Mouse (Mus musculus) myocyte (in vitro differentiated cells): ENCODE measurements around the gene Smad6. TPM values are rescaled to one million over a fixed set of nuclear protein-coding genes. Genes with fewer than 3 reads are reported as not detected.

Source experiments
- H3K27me3 ChIP-seq: one replicate; pipeline ENCODE4 v1.6.1; 2011; ENCODE audit not compliant: control insufficient read depth, insufficient read depth, insufficient read length
- H3K36me3 ChIP-seq: one replicate; pipeline ENCODE4 v1.6.1; 2011; ENCODE audit not compliant: control insufficient read depth, insufficient read depth
- H3K4me2 ChIP-seq: one replicate; pipeline ENCODE4 v1.6.1; 2011; ENCODE audit warnings: low read depth, control low read depth
- H3K4me3 ChIP-seq: one replicate; pipeline ENCODE4 v1.5.1; 2011; ENCODE audit warnings: mild to moderate bottlenecking, control low read depth, moderate library complexity
- H3K79me2 ChIP-seq: one replicate; pipeline ENCODE4 v1.6.1; 2011; ENCODE audit not compliant: control insufficient read depth, insufficient read depth
- H3ac ChIP-seq: one replicate; pipeline ENCODE4 v1.6.1; 2011; ENCODE audit not compliant: control insufficient read depth, insufficient read length
- CEBPB ChIP-seq: IDR thresholded peaks from 2 replicates; pipeline ENCODE4 v1.6.1; 2011; ENCODE audit warnings: mild to moderate bottlenecking, moderate library complexity; ENCODE audit not compliant: poor library complexity, insufficient read depth, severe bottlenecking
- E2F4 ChIP-seq: IDR thresholded peaks from one replicate; pipeline ENCODE4 v1.6.1; 2011; ENCODE audit warnings: mild to moderate bottlenecking, control low read depth, moderate library complexity; ENCODE audit not compliant: insufficient read depth
- MAX ChIP-seq: IDR thresholded peaks from one replicate; pipeline ENCODE4 v1.6.1; 2011; ENCODE audit warnings: low read depth, mild to moderate bottlenecking, control low read depth
- MYOD1 ChIP-seq, 3 experiments: IDR thresholded peaks; one replicate each; pipeline ENCODE4 v1.6.1; 2011; ENCODE audit warnings: control low read depth in 2 of 3, low read depth in 2 of 3, mild to moderate bottlenecking in 2 of 3, moderate library complexity in 1 of 3; ENCODE audit not compliant: insufficient read length in 2 of 3, control insufficient read depth in 1 of 3
- MYOG ChIP-seq, 3 experiments: IDR thresholded peaks; one replicate each; pipeline ENCODE4 v1.6.1; 2011; ENCODE audit warnings: control low read depth in 2 of 3, low read depth in 2 of 3, mild to moderate bottlenecking in 2 of 3; ENCODE audit not compliant: insufficient read length in 2 of 3, control insufficient read depth in 1 of 3, insufficient read depth in 1 of 3
- POLR2A ChIP-seq: IDR thresholded peaks from one replicate; pipeline ENCODE4 v1.6.1; 2011; ENCODE audit warnings: low read depth, mild to moderate bottlenecking, control low read depth, moderate library complexity; ENCODE audit not compliant: insufficient read length
- POLR2AphosphoS2 ChIP-seq: IDR thresholded peaks from one replicate; pipeline ENCODE4 v1.6.1; 2011; ENCODE audit warnings: low read depth, control low read depth; ENCODE audit not compliant: insufficient read length
- REST ChIP-seq: IDR thresholded peaks from one replicate; pipeline ENCODE4 v1.6.1; 2011; ENCODE audit warnings: mild to moderate bottlenecking, control low read depth, moderate library complexity; ENCODE audit not compliant: insufficient read depth, insufficient read length
- SRF ChIP-seq: IDR thresholded peaks from one replicate; pipeline ENCODE4 v1.6.1; 2011; ENCODE audit warnings: low read depth; ENCODE audit not compliant: control insufficient read depth, insufficient read length
- TCF12 ChIP-seq: IDR thresholded peaks from one replicate; pipeline ENCODE4 v1.6.1; 2011; ENCODE audit warnings: mild to moderate bottlenecking, control low read depth; ENCODE audit not compliant: poor library complexity, insufficient read depth, severe bottlenecking
- USF1 ChIP-seq: IDR thresholded peaks from one replicate; pipeline ENCODE4 v1.6.1; 2011; ENCODE audit warnings: low read depth, mild to moderate bottlenecking, control low read depth, moderate library complexity
- polyA plus RNA-seq: library from polyadenylated mRNA; unstranded; fragments of >200 nt; fragmentation: generic; extraction: Trizol; gene quantifications from one replicate; pipeline ENCODE4 v1.2.1, GENCODE M21; 2012; ENCODE audit warnings: missing spikeins

The Smad6 gene
- polyA plus RNA-seq, 1 experiment: 1.5 TPM

DNA sequence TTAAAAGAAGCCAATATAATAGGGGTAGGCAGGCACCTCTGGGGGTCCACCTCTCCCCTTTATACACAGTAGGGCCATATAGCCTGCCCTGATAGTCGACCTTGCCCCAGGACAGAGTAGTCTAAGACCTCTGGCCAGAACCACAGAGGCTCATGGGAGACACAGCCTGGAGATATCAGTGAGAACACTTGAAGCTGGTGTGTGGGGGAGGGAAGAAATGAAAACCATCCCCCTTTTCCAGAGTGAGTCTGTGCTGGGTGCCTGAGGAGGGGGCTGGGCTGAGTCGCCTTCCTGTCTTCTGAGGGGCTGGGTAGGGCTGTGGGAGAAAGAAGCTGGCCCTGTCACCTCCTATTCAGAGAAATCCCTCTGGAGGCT lies 79.3 kb downstream of the Smad6 start:
- Histone ChIP-seq H3K36me3 (no peaks in the 10 kb centered on the region), H3K27me3 (no peaks in the 10 kb centered on the region), H3K4me3 (no peak overlapping the region), H3K79me2 (no peaks in the 10 kb centered on the region), H3ac (no peak overlapping the region), H3K4me2 (no peak overlapping the region)
- TF ChIP-seq POLR2A (no peak), TCF12 (no peak), SRF (no peak), MYOG (IDR thresholded peaks at IDR 0.05; ENCODE audit: control insufficient read depth in 1 of 3, insufficient read depth in 1 of 3, insufficient read length in 2 of 3, low read depth in 2 of 3) (no peak), CEBPB (no peak), MAX (no peak), REST (no peak), POLR2AphosphoS2 (no peak)

- Histone ChIP-seq H3K27me3 (no peaks in the 10 kb centered on the region), H3K4me3 (no peak overlapping the region), H3K4me2 (peak overlapping the region; percentile 30), H3ac (peak overlapping the region; percentile 45), H3K36me3 (no peaks in the 10 kb centered on the region), H3K79me2 (no peaks in the 10 kb centered on the region)
- TF ChIP-seq MYOG (IDR thresholded peaks at IDR 0.05; ENCODE audit: control insufficient read depth in 1 of 3, insufficient read depth in 1 of 3, insufficient read length in 2 of 3, low read depth in 2 of 3) (peak in 2 of 3 experiments; percentile 60), MYOD1 (IDR thresholded peaks at IDR 0.05; ENCODE audit: control insufficient read depth in 1 of 3, insufficient read length in 2 of 3, low read depth in 2 of 3) (peak in 2 of 3 experiments; percentile 26 to 64), E2F4 (no peak), CEBPB (no peak), USF1 (no peak), POLR2A (peak; percentile 35), MAX (no peak)
These were observed 79.9 kb downstream of the Smad6 start for GRCm38 (mm10) chr9:63941747-63942607.

DNA sequence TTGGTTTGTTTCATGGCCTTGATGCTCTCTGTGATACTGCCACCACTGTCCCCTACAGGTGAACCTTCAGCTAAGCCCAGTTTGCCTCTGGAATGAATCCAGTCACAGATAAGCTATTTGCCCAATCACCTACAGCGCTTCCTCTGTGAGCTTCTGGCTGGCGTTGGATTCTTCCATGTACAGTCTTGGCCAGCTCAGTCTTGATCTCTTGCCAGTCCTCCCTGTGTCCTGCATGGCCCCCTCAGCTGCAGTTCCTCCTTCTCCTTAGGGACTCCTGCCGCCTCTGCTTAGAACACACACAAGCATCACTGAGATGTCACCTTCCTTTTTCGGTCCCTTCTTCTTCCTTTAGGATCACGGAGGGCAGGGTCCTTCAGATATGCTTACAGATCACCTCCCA lies 85.6 kb downstream of the Smad6 start:
- no peak for TF ChIP-seq POLR2A
- no peaks in the 10 kb centered on the region for H3K79me2 ChIP-seq
- H3K4me2 ChIP-seq: no peak overlapping the region
- no peak overlapping the region for H3K4me3 ChIP-seq
- H3ac ChIP-seq: no peak overlapping the region
- H3K27me3 ChIP-seq: no peaks in the 10 kb centered on the region
- no peaks in the 10 kb centered on the region for H3K36me3 ChIP-seq

GRCm38 (mm10) chr9:63933068-63933467 lies 88.8 kb downstream of the Smad6 start:
- H3K4me3 ChIP-seq: no peak overlapping the region
- no peaks in the 10 kb centered on the region for H3K36me3 ChIP-seq
- no peaks in the 10 kb centered on the region for H3K27me3 ChIP-seq
- no peaks in the 10 kb centered on the region for H3K79me2 ChIP-seq
- no peak overlapping the region for H3ac ChIP-seq
- TF ChIP-seq MAX (no peak), MYOD1 (IDR thresholded peaks at IDR 0.05; ENCODE audit: control insufficient read depth in 1 of 3, insufficient read length in 2 of 3, low read depth in 2 of 3) (no peak), CEBPB (no peak), SRF (no peak), POLR2AphosphoS2 (no peak), USF1 (no peak)
- H3K4me2 ChIP-seq: no peak overlapping the region

- H3K4me3 ChIP-seq: peak overlapping the region; percentile 20
- no peaks in the 10 kb centered on the region for H3K36me3 ChIP-seq
- TF ChIP-seq MYOG (IDR thresholded peaks at IDR 0.05; ENCODE audit: control insufficient read depth in 1 of 3, insufficient read depth in 1 of 3, insufficient read length in 2 of 3, low read depth in 2 of 3): no peak
- TF ChIP-seq POLR2A: peak; percentile 53
- no peak for TF ChIP-seq REST
- TF ChIP-seq SRF: no peak
- no peak for TF ChIP-seq POLR2AphosphoS2
- no peak for TF ChIP-seq E2F4
- H3ac ChIP-seq: peak overlapping the region; percentile 4
- no peaks in the 10 kb centered on the region for H3K27me3 ChIP-seq
- H3K4me2 ChIP-seq: peak overlapping the region; percentile 91
- no peaks in the 10 kb centered on the region for H3K79me2 ChIP-seq
These were observed 94.4 kb downstream of the Smad6 start for GRCm38 (mm10) chr9:63927340-63928049.
